Mouse (Mus musculus): ENCODE measurements around the gene Myh14.

DNA sequence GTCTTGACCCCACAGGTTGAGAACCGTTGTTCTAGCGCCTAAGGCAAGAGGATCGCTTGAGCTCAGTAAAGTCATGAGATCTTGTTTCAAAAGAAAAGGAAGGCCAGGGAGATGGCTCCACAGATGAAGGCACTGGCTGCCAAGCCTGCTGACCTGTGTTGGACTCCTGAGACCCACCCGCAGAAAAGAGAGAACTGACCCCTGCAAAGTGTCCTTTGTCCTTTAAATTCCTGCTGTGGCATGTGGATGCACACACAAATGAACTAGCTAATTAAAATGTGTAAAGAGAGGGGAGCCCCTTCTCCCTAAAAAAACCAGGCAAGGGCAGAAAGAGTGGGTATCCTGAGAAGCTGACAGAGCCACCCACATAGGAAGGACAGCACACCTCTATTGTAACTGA is 98.8 kb downstream of the Myh14 start:
- TF ChIP-seq EP300 (optimal IDR thresholded peaks at IDR 0.05): no peak
- no peak for TF ChIP-seq CTCF (IDR thresholded peaks at IDR 0.05; ENCODE audit: low read depth)
